Mouse (Mus musculus): ENCODE measurements around the gene Crybg2. TPM values are rescaled to one million over a fixed set of nuclear protein-coding genes. Genes with fewer than 3 reads are reported as not detected.

The Crybg2 gene
- polyA plus RNA-seq, 1 experiment from 2014 or later: 15.6 TPM

- ATAC-seq (ENCODE audit: low FRiP score, low TSS enrichment) (no peak), DNase-seq (ENCODE audit: low spot score) (no peak)
- no peaks in the 10 kb centered on the region for H3K4me1 ChIP-seq (replicated peaks; ENCODE audit: control insufficient read depth, insufficient read depth)
- TF ChIP-seq EP300 (optimal IDR thresholded peaks at IDR 0.05): no peak
- TF ChIP-seq CTCF (IDR thresholded peaks at IDR 0.05; ENCODE audit: low read depth): no peak
- 52% methylated on average over 6 of the region's 6 CpGs for WGBS
- no peak overlapping the region for H3K4me2 ChIP-seq (replicated peaks; ENCODE audit: low read depth)
- H3K27me3 ChIP-seq (ENCODE audit: control insufficient read depth, insufficient read depth, low read length): no peaks in the 10 kb centered on the region
- H3K36me3 ChIP-seq (ENCODE audit: control insufficient read depth, insufficient read depth, low read length): no peaks in the 10 kb centered on the region
- H3K9ac ChIP-seq (ENCODE audit: low read length): no peak overlapping the region
- H3K9me3 ChIP-seq (ENCODE audit: control insufficient read depth, low read length): no peaks in the 10 kb centered on the region
- H3K27ac ChIP-seq (replicated peaks): no peak overlapping the region
- no peak overlapping the region for H3K4me3 ChIP-seq (ENCODE audit: low read depth, low read length)
These were observed 51.8 kb downstream of the Crybg2 start for GRCm38 (mm10) chr4:134112403-134112802.

GRCm38 (mm10) chr4:134113356-134113994 is 52.9 kb downstream of the Crybg2 start:
- H3K4me1 ChIP-seq (replicated peaks; ENCODE audit: control insufficient read depth, insufficient read depth): no peaks in the 10 kb centered on the region
- no peaks in the 10 kb centered on the region for H3K9me3 ChIP-seq (ENCODE audit: control insufficient read depth, low read length)
- 63% methylated on average over 10 of the region's 10 CpGs for WGBS
- H3K27ac ChIP-seq (replicated peaks): no peak overlapping the region
- no peak overlapping the region for H3K4me2 ChIP-seq (replicated peaks; ENCODE audit: low read depth)
- DNase-seq (ENCODE audit: low spot score) (no peak), ATAC-seq (ENCODE audit: low FRiP score, low TSS enrichment) (no peak)
- no peak overlapping the region for H3K9ac ChIP-seq (ENCODE audit: low read length)
- no peaks in the 10 kb centered on the region for H3K36me3 ChIP-seq (ENCODE audit: control insufficient read depth, insufficient read depth, low read length)
- TF ChIP-seq CTCF (IDR thresholded peaks at IDR 0.05; ENCODE audit: low read depth) (no peak), EP300 (optimal IDR thresholded peaks at IDR 0.05) (no peak)
- no peaks in the 10 kb centered on the region for H3K27me3 ChIP-seq (ENCODE audit: control insufficient read depth, insufficient read depth, low read length)
- H3K4me3 ChIP-seq (ENCODE audit: low read depth, low read length): no peak overlapping the region

- DNase-seq (ENCODE audit: low spot score) (no peak), ATAC-seq (ENCODE audit: low FRiP score, low TSS enrichment) (no peak)
- Histone ChIP-seq H3K4me1 (replicated peaks; ENCODE audit: control insufficient read depth, insufficient read depth) (no peaks in the 10 kb centered on the region), H3K4me3 (ENCODE audit: low read depth, low read length) (no peak overlapping the region), H3K9ac (ENCODE audit: low read length) (no peak overlapping the region), H3K9me3 (ENCODE audit: control insufficient read depth, low read length) (no peaks in the 10 kb centered on the region), H3K27me3 (ENCODE audit: control insufficient read depth, insufficient read depth, low read length) (no peaks in the 10 kb centered on the region), H3K36me3 (ENCODE audit: control insufficient read depth, insufficient read depth, low read length) (no peaks in the 10 kb centered on the region), H3K4me2 (replicated peaks; ENCODE audit: low read depth) (no peak overlapping the region), H3K27ac (replicated peaks) (no peak overlapping the region)
- TF ChIP-seq CTCF (IDR thresholded peaks at IDR 0.05; ENCODE audit: low read depth): no peak
- no peak for TF ChIP-seq EP300 (optimal IDR thresholded peaks at IDR 0.05)
- 91% methylated on average over 4 of the region's 4 CpGs for WGBS
These were observed 53.4 kb downstream of the Crybg2 start for GRCm38 (mm10) chr4:134114038-134114437.

- Histone ChIP-seq H3K4me2 (replicated peaks; ENCODE audit: low read depth) (no peak overlapping the region), H3K9ac (ENCODE audit: low read length) (no peak overlapping the region), H3K27me3 (ENCODE audit: control insufficient read depth, insufficient read depth, low read length) (no peaks in the 10 kb centered on the region), H3K4me1 (replicated peaks; ENCODE audit: control insufficient read depth, insufficient read depth) (no peaks in the 10 kb centered on the region), H3K36me3 (ENCODE audit: control insufficient read depth, insufficient read depth, low read length) (no peaks in the 10 kb centered on the region), H3K4me3 (ENCODE audit: low read depth, low read length) (no peak overlapping the region), H3K27ac (replicated peaks) (no peak overlapping the region), H3K9me3 (ENCODE audit: control insufficient read depth, low read length) (no peaks in the 10 kb centered on the region)
- ATAC-seq (ENCODE audit: low FRiP score, low TSS enrichment): no peak
- no peak for DNase-seq (ENCODE audit: low spot score)
- TF ChIP-seq EP300 (optimal IDR thresholded peaks at IDR 0.05) (no peak), CTCF (IDR thresholded peaks at IDR 0.05; ENCODE audit: low read depth) (no peak)
- 74% methylated on average over 16 of the region's 16 CpGs for WGBS
These were observed 54.9 kb downstream of the Crybg2 start for GRCm38 (mm10) chr4:134115215-134116144.

- Histone ChIP-seq H3K4me3 (ENCODE audit: low read depth, low read length) (no peak overlapping the region), H3K27ac (replicated peaks) (no peak overlapping the region), H3K9me3 (ENCODE audit: control insufficient read depth, low read length) (no peaks in the 10 kb centered on the region), H3K36me3 (ENCODE audit: control insufficient read depth, insufficient read depth, low read length) (no peaks in the 10 kb centered on the region), H3K27me3 (ENCODE audit: control insufficient read depth, insufficient read depth, low read length) (no peaks in the 10 kb centered on the region), H3K4me2 (replicated peaks; ENCODE audit: low read depth) (no peak overlapping the region), H3K4me1 (replicated peaks; ENCODE audit: control insufficient read depth, insufficient read depth) (no peaks in the 10 kb centered on the region), H3K9ac (ENCODE audit: low read length) (no peak overlapping the region)
- TF ChIP-seq CTCF (IDR thresholded peaks at IDR 0.05; ENCODE audit: low read depth): no peak
- TF ChIP-seq EP300 (optimal IDR thresholded peaks at IDR 0.05): no peak
- ATAC-seq (ENCODE audit: low FRiP score, low TSS enrichment): no peak
- WGBS: 66% methylated on average over 2 of the region's 2 CpGs
- no peak for DNase-seq (ENCODE audit: low spot score)
These were observed 55.9 kb downstream of the Crybg2 start for GRCm38 (mm10) chr4:134116501-134116900.

GRCm38 (mm10) chr4:134117012-134117411 is 56.4 kb downstream of the Crybg2 start:
- no peak overlapping the region for H3K27ac ChIP-seq (replicated peaks)
- ATAC-seq (ENCODE audit: low FRiP score, low TSS enrichment) (no peak), DNase-seq (ENCODE audit: low spot score) (no peak)
- no peaks in the 10 kb centered on the region for H3K4me1 ChIP-seq (replicated peaks; ENCODE audit: control insufficient read depth, insufficient read depth)
- 73% methylated on average over 8 of the region's 8 CpGs for WGBS
- H3K9ac ChIP-seq (ENCODE audit: low read length): no peak overlapping the region
- H3K36me3 ChIP-seq (ENCODE audit: control insufficient read depth, insufficient read depth, low read length): no peaks in the 10 kb centered on the region
- TF ChIP-seq CTCF (IDR thresholded peaks at IDR 0.05; ENCODE audit: low read depth) (no peak), EP300 (optimal IDR thresholded peaks at IDR 0.05) (no peak)
- no peak overlapping the region for H3K4me2 ChIP-seq (replicated peaks; ENCODE audit: low read depth)
- no peaks in the 10 kb centered on the region for H3K27me3 ChIP-seq (ENCODE audit: control insufficient read depth, insufficient read depth, low read length)
- no peak overlapping the region for H3K4me3 ChIP-seq (ENCODE audit: low read depth, low read length)
- H3K9me3 ChIP-seq (ENCODE audit: control insufficient read depth, low read length): no peaks in the 10 kb centered on the region

Data from stomach, postnatal 0 days (tissue).